Mouse (Mus musculus) embryonic stem cell, embryonic (primary cell): ENCODE measurements at regions not wholly inside any gene's neighbourhood (a gene's known extent, or its start where the extent isn't known, plus 50 kb on each side); places are given as distances from the start of the nearest gene placed in this dataset.

Experiments
- CTCF ChIA-PET, 4 experiments: fragments of 300-600 bp in 2 of 4; fragments of 350-600 bp in 2 of 4; sonication (Branson Sonifier 250); formaldehyde crosslinking; loops; one replicate each; lab custom pipeline; 2022; ENCODE audit warnings: inconsistent platforms in 2 of 4; lab: Charles Lee
- POLR2A ChIA-PET, 4 experiments: fragments of 300-600 bp in 2 of 4; fragments of 350-600 bp in 2 of 4; sonication (Branson Sonifier 250); formaldehyde crosslinking; loops; one replicate each; lab custom pipeline; 2022; ENCODE audit warnings: antibody characterized with exemption in 4 of 4, inconsistent platforms in 1 of 4; lab: Charles Lee

- CTCF ChIA-PET: no interaction called here
- POLR2A ChIA-PET: interaction anchor here in 3 of 4 experiments (0.5 to 1.4 kb wide), 3 partner anchors 81 to 469 kb away, joined by 3 to 4 read pairs (median 3); no protein-coding TSS in a partner anchor
Observed at GRCm38 (mm10) chr10:21525555-21525954, 67.4 kb upstream of the 1700020N01Rik start.

- ChIA-PET POLR2A (no interaction called here), CTCF (interaction anchor here in 1 of 4 experiments (0.5 kb wide), 1 partner anchor 394 kb away, joined by 3 read pairs; no protein-coding TSS in a partner anchor)
Observed at GRCm38 (mm10) chr10:21528396-21528795, 64.5 kb upstream of the 1700020N01Rik start.

- ChIA-PET POLR2A (interaction anchor here in 1 of 4 experiments (0.5 kb wide), 1 partner anchor 464 kb away, joined by 6 read pairs; no protein-coding TSS in a partner anchor), CTCF (interaction anchor here in 3 of 4 experiments (0.6 to 0.7 kb wide), 3 partner anchors 108 to 623 kb away, joined by 3 to 4 read pairs (median 3); no protein-coding TSS in a partner anchor)
Observed at GRCm38 (mm10) chr10:21529098-21529749, 63.7 kb upstream of the 1700020N01Rik start.

- POLR2A ChIA-PET: interaction anchor here in 1 of 4 experiments (0.6 kb wide), 1 partner anchor 298 kb away, joined by 6 read pairs; no protein-coding TSS in a partner anchor
- CTCF ChIA-PET: interaction anchor here in 1 of 4 experiments (0.6 kb wide), 1 partner anchor 214 kb away, joined by 4 read pairs; no protein-coding TSS in a partner anchor
Observed at GRCm38 (mm10) chr10:21532142-21532541, 60.8 kb upstream of the 1700020N01Rik start.

- ChIA-PET POLR2A (interaction anchor here in 1 of 4 experiments (0.6 kb wide), 1 partner anchor 49 kb away, joined by 3 read pairs; no protein-coding TSS in a partner anchor), CTCF (no interaction called here)
Observed at GRCm38 (mm10) chr10:21535631-21536030, 57.3 kb upstream of the 1700020N01Rik start.

- POLR2A ChIA-PET: no interaction called here
- CTCF ChIA-PET: interaction anchor here in 1 of 4 experiments (0.6 kb wide), 1 partner anchor 11 kb away, joined by 3 read pairs; no protein-coding TSS in a partner anchor
Observed at GRCm38 (mm10) chr10:21538481-21538880, 54.5 kb upstream of the 1700020N01Rik start.
